Mouse (Mus musculus) gastrocnemius, postnatal 25 days (tissue): ENCODE measurements around the gene Bcam. TPM values are rescaled to one million over a fixed set of nuclear protein-coding genes. Genes with fewer than 3 reads are reported as not detected.

Experiments
- DNase-seq: peaks from one replicate; pipeline ENCODE4 v3.0.0; 2022
- total RNA-seq, 2 experiments: library from RNA; stranded (reverse); gene quantifications; 1 replicate in 1 of 2; 2 replicates in 1 of 2; pipeline ENCODE4 v1.2.3; 2021

The Bcam gene
- total RNA-seq, 2 experiments from 2014 or later: 25.3 to 33.9 TPM

DNA sequence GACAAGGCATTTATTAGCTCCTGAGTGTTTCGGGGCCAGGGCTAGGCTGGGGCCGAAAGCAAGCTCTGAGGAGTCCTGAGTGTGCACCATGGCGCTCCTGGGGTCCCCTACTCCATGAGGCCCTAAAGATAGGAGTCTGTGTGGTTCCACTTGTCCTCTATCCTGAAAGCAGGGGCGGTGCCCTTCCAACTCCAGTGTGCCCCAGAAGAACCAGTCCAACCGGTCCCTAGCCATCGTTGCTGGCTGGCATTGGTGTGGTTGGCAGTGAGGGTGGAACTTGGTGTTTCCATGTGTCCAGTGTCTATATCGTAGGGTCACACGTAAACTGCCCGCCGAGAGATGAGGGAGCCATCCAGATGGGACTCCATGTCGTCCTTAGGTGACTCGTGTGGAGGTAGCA lies 46.6 kb downstream of the Bcam start:
- DNase-seq: no peak

DNA sequence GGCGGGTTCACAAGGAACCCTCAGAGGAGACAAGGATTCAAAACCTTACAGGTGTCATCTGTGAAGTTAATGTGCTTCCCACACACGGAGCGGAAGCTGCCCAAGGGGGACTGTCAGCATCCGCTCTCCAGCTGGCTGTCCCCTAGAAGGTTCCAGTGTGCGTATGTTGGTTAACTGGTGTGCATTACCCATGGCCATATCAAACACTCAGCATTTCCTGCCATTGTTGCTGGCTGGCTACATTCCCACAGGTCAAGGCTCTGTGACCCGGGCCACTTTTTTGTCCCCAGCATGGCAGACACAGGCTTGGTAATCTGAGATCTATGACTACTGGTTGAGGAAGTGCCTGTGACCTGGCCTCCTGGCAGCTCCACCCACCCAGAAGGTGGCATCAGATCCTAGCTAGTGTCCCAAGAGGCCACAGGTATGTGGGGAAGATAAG lies 48.0 kb downstream of the Bcam start:
- peak; percentile 56 for DNase-seq

GRCm38 (mm10) chr7:19719200-19719599 lies 51.6 kb downstream of the Bcam start:
- no peak for DNase-seq

GRCm38 (mm10) chr7:19718297-19718952 lies 52.4 kb downstream of the Bcam start:
- no peak for DNase-seq

DNA sequence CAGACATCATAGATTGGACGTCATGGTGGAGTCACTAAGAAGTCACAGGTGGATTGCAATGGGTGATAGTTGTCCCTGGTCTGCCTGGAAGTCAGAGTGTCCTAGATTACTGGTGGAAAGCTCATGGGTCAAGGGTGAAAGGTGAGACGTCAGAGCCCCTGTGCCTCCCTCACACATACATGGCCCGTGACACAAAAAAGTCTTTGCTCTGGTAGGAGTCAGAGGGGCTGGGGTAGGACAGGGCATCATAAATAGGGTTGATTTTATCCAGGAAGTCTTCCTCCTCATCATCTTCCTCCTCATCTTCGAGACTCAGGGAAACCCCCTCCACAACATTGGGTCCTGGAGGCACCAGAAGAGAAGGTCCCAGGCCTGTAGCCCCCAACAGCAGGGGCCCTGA lies 53.5 kb downstream of the Bcam start:
- DNase-seq: no peak

- DNase-seq: no peak
Measured at GRCm38 (mm10) chr7:19716822-19717221, 54.0 kb downstream of the Bcam start.

GRCm38 (mm10) chr7:19716055-19716682 lies 54.6 kb downstream of the Bcam start:
- DNase-seq: no peak

- DNase-seq: peak; percentile 100
Measured at GRCm38 (mm10) chr7:19715239-19716054, 55.4 kb downstream of the Bcam start, which contains the start of gene Tomm40. Gene Tomm40, minus strand, starts transcription at chr7:19715438.

DNA sequence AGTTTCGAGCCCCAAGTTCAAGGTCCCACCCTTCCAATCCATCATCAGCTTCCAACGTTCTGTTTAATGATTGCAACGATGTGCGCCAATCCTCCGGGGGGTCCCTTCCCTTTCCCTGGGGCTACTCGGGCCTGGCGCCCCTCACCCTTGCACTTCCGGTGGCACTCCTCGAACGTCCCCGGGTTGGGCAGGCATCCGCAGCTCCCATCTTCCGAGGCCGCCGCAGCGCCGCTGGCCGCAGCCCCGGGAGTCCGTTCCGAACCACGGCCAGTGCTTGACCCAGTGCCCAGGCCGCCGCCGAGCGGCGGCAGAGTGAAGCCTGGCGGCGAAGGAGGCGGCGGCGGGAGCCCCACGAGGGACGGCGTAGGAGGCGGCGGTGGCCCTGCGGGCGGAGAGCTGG lies 56.0 kb downstream of the Bcam start:
- DNase-seq: no peak

DNA sequence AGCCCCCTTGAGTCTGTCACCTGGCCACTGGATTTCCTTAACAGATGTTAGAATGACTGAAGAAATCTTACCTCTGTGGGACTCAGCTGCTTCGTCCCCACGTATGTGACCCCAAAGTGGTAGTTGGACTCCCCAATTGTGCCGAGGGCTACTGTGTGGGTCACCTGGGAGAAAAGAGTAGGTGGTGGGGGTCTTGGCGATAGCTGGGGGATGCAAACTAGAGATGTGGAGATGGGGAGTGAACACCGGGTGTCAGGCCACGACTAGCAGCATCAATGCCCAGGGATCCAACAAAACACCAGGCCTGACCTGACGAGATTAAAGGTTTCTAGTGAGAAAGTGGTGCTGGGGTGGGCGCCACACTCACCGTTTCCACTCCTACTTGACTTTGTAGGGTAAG lies 57.2 kb downstream of the Bcam start:
- DNase-seq: no peak

DNA sequence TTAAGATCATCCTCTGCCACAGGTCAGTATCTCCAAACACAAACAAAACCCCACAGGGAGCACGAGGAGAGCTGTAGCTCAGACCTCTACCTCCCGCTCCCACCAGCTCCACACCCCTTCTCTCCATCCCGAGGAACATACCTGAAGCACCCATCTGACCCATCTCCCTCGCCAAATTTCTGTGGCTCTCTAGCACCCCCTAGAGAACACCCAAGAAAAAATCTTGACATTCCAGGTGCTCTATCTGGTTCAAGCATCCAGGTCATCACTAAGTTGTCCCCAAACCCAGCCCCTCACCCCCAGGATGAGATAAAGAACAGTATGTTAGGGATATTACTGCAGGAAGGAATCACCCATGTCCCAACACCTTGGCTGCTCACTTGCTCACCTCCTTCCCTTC lies 57.6 kb downstream of the Bcam start:
- DNase-seq: no peak

DNA sequence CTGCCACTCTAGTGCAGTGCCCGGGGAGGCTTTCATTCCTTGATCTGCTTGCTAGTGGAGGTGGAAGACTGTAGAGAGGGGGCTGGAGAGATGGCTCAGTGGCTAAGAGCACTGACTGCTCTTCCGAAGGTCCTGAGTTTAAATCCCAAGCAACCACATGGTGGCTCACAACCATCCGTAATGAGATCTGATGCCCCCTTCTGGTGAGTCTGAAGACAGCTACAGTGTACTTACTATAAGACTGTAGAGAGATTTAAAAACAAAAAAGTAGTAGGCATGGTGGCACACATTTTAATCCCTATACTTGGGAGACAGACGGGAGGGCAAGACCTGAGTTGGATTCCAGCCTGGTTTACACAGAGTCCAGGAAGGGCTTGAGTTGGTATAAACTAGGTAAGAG lies 58.4 kb downstream of the Bcam start:
- DNase-seq: no peak

- no peak for DNase-seq
Measured at GRCm38 (mm10) chr7:19710650-19711049, 60.2 kb downstream of the Bcam start.

Other genes starting within 250 kb of the Bcam start
- gene Ppp1r37, start 207.9 kb downstream of the Bcam start, total RNA-seq: 10 to 100 TPM; 34.5 to 38.6 TPM
- gene Zfp296, start 193.7 kb downstream of the Bcam start, total RNA-seq: under 1 TPM; 0.28 to 0.40 TPM
- gene Gemin7, start 193.4 kb downstream of the Bcam start, total RNA-seq: 10 to 100 TPM; 58.1 to 58.5 TPM
- 10 to 100 TPM; 11.2 to 12.4 TPM for gene Clasrp, start 166.5 kb downstream of the Bcam start, total RNA-seq
- 1 to 10 TPM; 4.4 to 5.8 TPM for gene Relb, start 141.6 kb downstream of the Bcam start, total RNA-seq
- 10 to 100 TPM; 36.3 to 47.0 TPM for gene Clptm1, start 106.0 kb downstream of the Bcam start, total RNA-seq
- gene Apoc2, start 93.1 kb downstream of the Bcam start, total RNA-seq: not detected
- not detected for gene Gm44805, start 89.6 kb downstream of the Bcam start, total RNA-seq
- not detected for gene Apoc4, start 89.5 kb downstream of the Bcam start, total RNA-seq
- 1 to 10 TPM in 1 of 2 experiments, not detected in 1; 3.7 TPM for gene Apoc1, start 78.4 kb downstream of the Bcam start, total RNA-seq
- 100 to 1,000 TPM in 1 of 2 experiments, 10 to 100 TPM in 1; 53.5 to 108 TPM for gene Apoe, start 71.8 kb downstream of the Bcam start, total RNA-seq
- gene Tomm40, start 55.6 kb downstream of the Bcam start, total RNA-seq: 10 to 100 TPM; 45.1 to 45.4 TPM
- gene Nectin2, start 20.5 kb downstream of the Bcam start, total RNA-seq: 1 to 10 TPM; 2.1 to 3.9 TPM
- not detected for gene Cblc, start 25.8 kb upstream of the Bcam start, total RNA-seq
- gene Bcl3, start 51.8 kb upstream of the Bcam start, total RNA-seq: 1 to 10 TPM; 1.2 TPM
- gene Gm19345, start 81.0 kb upstream of the Bcam start, total RNA-seq: not detected
- gene Ceacam16, start 90.3 kb upstream of the Bcam start, total RNA-seq: not detected
- not detected for gene Ceacam19, start 116.9 kb upstream of the Bcam start, total RNA-seq
- 1 to 10 TPM; 5.6 to 6.1 TPM for gene Pvr, start 150.1 kb upstream of the Bcam start, total RNA-seq
- not detected for gene Igsf23, start 179.7 kb upstream of the Bcam start, total RNA-seq
- gene Ceacam20, start 194.4 kb upstream of the Bcam start, total RNA-seq: not detected
- gene Nlrp9b, start 220.4 kb upstream of the Bcam start, total RNA-seq: not detected